Mouse (Mus musculus) embryonic facial prominence, embryonic 15.5 days (tissue): Measurements from ENCODE around the gene Sumo1. TPM values are rescaled to one million over a fixed set of nuclear protein-coding genes. Genes with fewer than 3 reads are reported as not detected.

Experiments
- ATAC-seq: fragments of 200-750 bp; cut with Nextera tagmentation; 2 replicates; pipeline ENCODE4 v1.8.0; 2017; ENCODE audit warnings: low read depth, moderate TSS enrichment; ENCODE audit not compliant: insufficient number of reproducible peaks, low FRiP score, low TSS enrichment
- H3K27ac ChIP-seq: fragments of 300-500 bp; sonication (generic); replicated peaks from 2 replicates; pipeline ENCODE4 v1.5.1; 2015; ENCODE audit warnings: mild to moderate bottlenecking, inconsistent platforms
- H3K27me3 ChIP-seq: fragments of 300-500 bp; sonication (generic); 2 replicates; pipeline ENCODE4 v1.6.1; 2015; ENCODE audit warnings: inconsistent platforms
- H3K36me3 ChIP-seq: fragments of 300-500 bp; sonication (generic); 2 replicates; pipeline ENCODE4 v1.6.1; 2015; ENCODE audit warnings: mild to moderate bottlenecking, inconsistent platforms
- H3K4me1 ChIP-seq: fragments of 300-500 bp; sonication (generic); 2 replicates; pipeline ENCODE4 v1.6.1; 2015; ENCODE audit warnings: inconsistent platforms
- H3K4me2 ChIP-seq: fragments of 300-500 bp; sonication (generic); replicated peaks from 2 replicates; pipeline ENCODE4 v1.6.1; 2015; ENCODE audit warnings: mild to moderate bottlenecking, inconsistent platforms
- H3K4me3 ChIP-seq: fragments of 300-500 bp; sonication (generic); replicated peaks from 2 replicates; pipeline ENCODE4 v1.5.1; 2015; ENCODE audit warnings: mild to moderate bottlenecking, inconsistent platforms
- H3K9ac ChIP-seq: fragments of 300-500 bp; sonication (generic); 2 replicates; pipeline ENCODE4 v1.6.1; 2015; ENCODE audit warnings: inconsistent platforms
- H3K9me3 ChIP-seq: fragments of 300-500 bp; sonication (generic); replicated peaks from 2 replicates; pipeline ENCODE4 v1.6.1; 2016; ENCODE audit warnings: inconsistent platforms
- WGBS: fragments of 180-500 bp; shearing (Covaris S2); methylation state at CpG from one replicate; pipeline ENCODE4 v1.1.7; 2015; 5-methylcytosine and 5-hydroxymethylcytosine counted together
- polyA plus RNA-seq: library from polyadenylated mRNA; unstranded; fragments of >200 nt; fragmentation: Nextera tagmentation; extraction: Ambion mirVana; gene quantifications from 2 replicates; pipeline ENCODE4 v1.2.1, GENCODE M21; 2015

The Sumo1 gene
- polyA plus RNA-seq, 1 experiment from 2014 or later, result 347 TPM

DNA sequence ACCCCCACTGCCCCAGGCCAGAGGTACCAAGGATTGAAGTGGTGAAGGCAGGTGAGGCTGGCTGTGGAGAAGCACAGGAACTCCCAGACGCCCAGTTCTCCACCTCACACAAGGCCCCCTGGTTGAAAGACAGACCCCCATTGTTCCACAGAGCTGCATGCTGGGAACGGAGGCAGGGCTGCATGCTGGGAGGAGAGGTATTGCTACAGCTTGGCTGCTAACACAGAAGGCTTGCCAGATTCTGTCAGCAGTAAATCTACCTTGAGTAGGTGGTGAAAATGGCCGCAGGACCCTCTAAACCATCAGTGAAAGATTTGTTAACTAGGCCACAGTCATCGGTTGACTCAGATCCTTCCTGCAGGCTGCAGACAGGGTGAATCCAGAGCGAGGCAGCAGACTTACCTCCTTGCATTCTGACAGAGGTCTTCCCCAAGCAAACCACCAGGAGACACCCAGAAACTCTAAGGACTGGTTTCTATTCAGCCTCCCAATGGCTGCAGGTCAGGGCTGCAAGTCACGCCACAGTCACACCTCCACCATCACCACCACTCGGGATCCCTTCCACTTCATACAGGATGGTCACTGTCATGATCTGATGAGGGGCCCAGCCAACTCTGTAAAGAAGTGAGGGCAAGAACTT is 121.5 kb downstream of the Sumo1 start:
- Histone ChIP-seq H3K9ac (no peak overlapping the region), H3K4me2 (no peak overlapping the region), H3K4me1 (no peaks in the 10 kb centered on the region), H3K9me3 (no peaks in the 10 kb centered on the region), H3K36me3 (no peaks in the 10 kb centered on the region), H3K4me3 (no peak overlapping the region), H3K27ac (no peak overlapping the region), H3K27me3 (no peaks in the 10 kb centered on the region)
- WGBS, result 64% methylated on average over 7 of the region's 7 CpGs
- ATAC-seq, result no peak

DNA sequence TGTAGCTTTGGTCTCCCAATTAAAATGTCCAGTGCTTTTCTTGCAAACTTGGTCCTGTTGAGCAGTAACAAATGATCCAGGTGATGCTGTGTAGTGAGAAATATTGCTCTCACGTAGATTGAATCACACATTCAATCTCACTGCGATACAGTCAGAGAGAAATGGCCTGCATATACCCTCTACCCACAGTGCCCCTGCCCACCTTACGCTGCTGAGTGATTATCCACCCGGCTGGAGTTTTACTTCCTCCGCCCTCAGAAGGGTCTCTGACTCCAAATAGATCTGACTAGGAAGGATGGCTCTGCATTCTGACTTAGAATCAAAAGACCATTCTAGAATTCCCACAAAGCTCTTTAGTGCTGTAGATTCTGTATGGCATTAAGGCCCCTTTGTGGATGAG is 122.1 kb downstream of the Sumo1 start:
- WGBS, result 85% methylated on average over 5 of the region's 5 CpGs
- no peak overlapping the region for H3K27ac ChIP-seq
- no peaks in the 10 kb centered on the region for H3K36me3 ChIP-seq

DNA sequence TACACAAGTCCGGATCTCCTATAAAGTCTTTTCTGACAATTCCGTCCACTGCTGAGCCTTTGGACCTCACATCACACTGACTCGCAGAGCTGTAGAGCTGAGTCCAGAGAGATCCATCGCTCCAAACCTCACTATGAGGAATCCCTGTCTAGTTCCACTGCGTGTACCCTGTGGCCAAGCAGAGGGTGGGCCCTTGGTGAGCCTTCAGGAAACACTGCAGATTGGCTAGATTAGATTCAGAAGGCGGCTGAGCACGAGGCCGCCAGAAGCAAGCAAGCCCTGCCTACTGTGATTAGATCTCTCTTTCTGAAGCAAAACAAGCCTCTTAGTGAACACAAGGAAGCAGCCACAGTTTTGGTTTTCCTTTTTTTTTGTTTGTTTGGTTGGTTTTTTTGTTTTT is 126.7 kb downstream of the Sumo1 start:
- H3K4me1 ChIP-seq, result no peaks in the 10 kb centered on the region
- no peaks in the 10 kb centered on the region for H3K36me3 ChIP-seq
- H3K4me2 ChIP-seq, result no peak overlapping the region
- ATAC-seq, result no peak
- H3K4me3 ChIP-seq, result no peak overlapping the region
- no peaks in the 10 kb centered on the region for H3K9me3 ChIP-seq
- 59% methylated on average over 8 of the region's 8 CpGs for WGBS
- H3K27me3 ChIP-seq, result no peaks in the 10 kb centered on the region
- H3K9ac ChIP-seq, result no peak overlapping the region
- no peak overlapping the region for H3K27ac ChIP-seq

More for the DNA sequence above, 122.1 kb downstream of the Sumo1 start:
- Histone ChIP-seq H3K4me1 (no peaks in the 10 kb centered on the region), H3K27me3 (no peaks in the 10 kb centered on the region), H3K4me3 (no peak overlapping the region), H3K4me2 (no peak overlapping the region), H3K9ac (no peak overlapping the region), H3K9me3 (no peaks in the 10 kb centered on the region)
- ATAC-seq, result no peak

DNA sequence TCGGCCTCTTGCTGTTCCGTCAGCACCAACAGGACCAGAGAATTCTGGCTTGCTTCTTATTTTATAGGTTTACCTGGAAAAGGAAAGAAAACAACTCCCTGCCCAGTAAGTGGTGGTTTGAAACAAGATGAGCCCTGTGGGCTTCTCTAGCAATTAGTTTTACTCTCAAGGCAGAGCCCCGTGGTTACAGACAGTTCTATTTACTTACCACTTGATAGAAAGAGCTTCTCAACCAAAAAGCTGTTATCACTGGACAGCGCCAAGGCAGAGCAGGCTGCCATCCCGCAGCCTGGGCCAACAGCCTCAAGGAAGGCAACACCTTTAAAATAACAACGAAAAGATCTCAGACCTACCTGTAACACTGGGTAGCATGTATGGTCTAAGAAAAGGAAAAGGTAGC is 128.4 kb downstream of the Sumo1 start:
- WGBS, result 57% methylated on average over 6 of the region's 6 CpGs
- Histone ChIP-seq H3K27me3 (no peaks in the 10 kb centered on the region), H3K36me3 (no peaks in the 10 kb centered on the region), H3K9me3 (no peaks in the 10 kb centered on the region), H3K27ac (no peak overlapping the region), H3K4me1 (no peaks in the 10 kb centered on the region), H3K4me3 (no peak overlapping the region), H3K9ac (no peak overlapping the region), H3K4me2 (no peak overlapping the region)
- no peak for ATAC-seq

DNA sequence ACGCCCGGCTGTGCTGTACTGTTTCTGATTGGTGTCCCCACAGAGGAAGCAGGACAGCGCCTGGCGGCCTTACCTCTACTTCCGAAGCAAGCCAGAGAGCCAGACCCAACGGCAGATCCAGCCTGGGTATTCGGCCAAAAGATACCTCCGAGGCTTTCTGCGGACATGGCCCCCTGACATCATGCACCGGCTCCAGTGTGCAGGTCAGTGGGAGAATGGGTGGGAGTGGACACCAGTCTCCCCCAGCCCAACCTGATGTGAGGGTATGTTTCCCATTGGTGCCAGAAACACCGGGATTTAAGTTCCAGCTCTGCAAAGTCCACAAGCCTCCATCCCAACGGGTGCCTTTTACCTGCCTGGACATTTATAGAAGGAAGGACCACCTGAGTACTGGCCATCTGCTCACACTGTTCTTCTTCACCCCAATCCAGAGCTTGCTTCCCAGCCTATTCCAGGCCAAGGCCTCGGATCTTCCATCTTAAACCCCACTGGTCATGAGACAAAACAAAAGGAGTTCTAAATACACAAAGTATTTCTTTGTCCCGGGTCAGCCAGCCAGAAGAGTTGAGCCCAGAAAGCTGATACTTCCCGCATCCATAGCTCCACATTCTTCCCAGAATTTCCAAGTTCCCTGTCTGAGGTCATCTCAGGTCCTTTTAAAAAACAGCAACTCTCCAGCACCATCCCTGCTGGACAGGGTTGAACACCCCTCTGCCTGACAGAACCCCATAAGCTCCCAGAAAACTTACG is 129.2 kb downstream of the Sumo1 start:
- Histone ChIP-seq H3K4me3 (no peak overlapping the region), H3K27me3 (no peaks in the 10 kb centered on the region), H3K27ac (no peak overlapping the region), H3K9me3 (no peaks in the 10 kb centered on the region), H3K36me3 (no peaks in the 10 kb centered on the region), H3K4me2 (no peak overlapping the region), H3K9ac (no peak overlapping the region), H3K4me1 (no peaks in the 10 kb centered on the region)
- WGBS, result 79% methylated on average over 16 of the region's 16 CpGs
- no peak for ATAC-seq

DNA sequence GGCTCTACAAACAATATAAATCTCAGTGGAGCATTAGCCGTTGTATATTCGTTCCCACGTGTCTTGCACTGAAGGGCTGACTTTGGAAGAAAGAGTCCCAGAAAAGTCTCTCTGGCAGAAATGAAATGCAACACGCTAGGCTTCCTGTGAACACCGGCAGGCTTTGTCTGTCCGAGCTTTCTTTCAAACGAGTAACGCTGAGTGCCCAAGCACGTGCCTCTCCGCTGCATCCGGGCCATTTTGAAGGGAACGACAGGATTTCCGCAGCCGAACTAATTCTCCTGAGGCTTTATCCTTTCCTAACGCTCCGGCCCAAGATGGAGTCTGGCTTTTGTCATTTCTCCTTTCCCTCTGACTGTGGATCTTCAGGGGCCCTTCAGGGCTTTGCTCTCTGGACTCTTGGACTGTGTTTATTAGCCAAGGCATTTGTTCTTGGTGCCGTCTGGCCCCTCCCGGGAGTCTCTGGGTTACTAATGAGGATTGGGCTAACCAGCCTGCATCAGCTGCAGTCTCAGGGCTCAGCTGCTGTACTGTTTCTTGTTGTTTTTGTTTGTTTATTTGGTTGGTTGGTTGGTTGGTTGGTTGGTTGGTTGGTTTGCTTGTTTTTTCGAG is 130.0 kb downstream of the Sumo1 start:
- Histone ChIP-seq H3K4me3 (no peak overlapping the region), H3K9ac (no peak overlapping the region), H3K9me3 (no peaks in the 10 kb centered on the region), H3K36me3 (no peaks in the 10 kb centered on the region), H3K27ac (no peak overlapping the region), H3K4me1 (0 out of 2 replicates have a peak, but pooled peaks cover under 1% of the 10 kb centered on the region), H3K4me2 (no peak overlapping the region), H3K27me3 (no peaks in the 10 kb centered on the region)
- WGBS, result 74% methylated on average over 19 of the region's 19 CpGs
- ATAC-seq, result no peak

DNA sequence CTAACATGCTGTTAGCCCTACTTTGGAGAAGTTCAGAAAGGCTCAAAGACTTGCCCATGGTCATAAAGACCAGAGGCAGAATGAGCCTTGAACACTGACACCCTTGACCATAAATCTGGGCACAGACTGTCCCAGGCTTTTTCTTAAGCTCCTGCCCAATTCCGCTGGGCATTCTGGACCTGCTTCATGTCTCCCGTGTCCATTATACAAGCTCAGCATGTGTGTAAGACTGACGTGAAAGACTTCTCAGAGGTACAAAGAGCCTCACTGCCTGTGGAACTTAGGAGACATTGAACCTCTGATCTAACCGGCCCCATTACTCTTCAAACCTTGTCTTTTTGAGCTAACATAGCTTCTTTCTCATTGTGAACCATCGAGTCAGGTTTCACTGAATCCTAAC is 132.3 kb downstream of the Sumo1 start:
- WGBS, result 85% methylated on average over 5 of the region's 5 CpGs
- Histone ChIP-seq H3K9me3 (no peaks in the 10 kb centered on the region), H3K4me1 (peaks cover 10% of the 10 kb centered on the region; the same call in 1 of the 2 replicates), H3K27ac (no peak overlapping the region), H3K9ac (no peak overlapping the region), H3K36me3 (no peaks in the 10 kb centered on the region), H3K4me2 (no peak overlapping the region), H3K4me3 (no peak overlapping the region), H3K27me3 (no peaks in the 10 kb centered on the region)
- no peak for ATAC-seq

Other genes with a start within 250 kb of the Sumo1 start
- gene Fzd7, start 188.4 kb downstream of the Sumo1 start, polyA plus RNA-seq, result 11.9 TPM in 2 replicates
- 9.0 and 13.4 TPM in 2 replicates for gene Gm973, start 154.6 kb downstream of the Sumo1 start, polyA plus RNA-seq
- gene Nop58, start 14.1 kb upstream of the Sumo1 start, polyA plus RNA-seq, result 210 and 212 TPM in 2 replicates
- 8.8 and 9.9 TPM in 2 replicates for gene Bmpr2, start 92.6 kb upstream of the Sumo1 start, polyA plus RNA-seq
- gene Fam117b, start 242.2 kb upstream of the Sumo1 start, polyA plus RNA-seq, result 9.4 and 10.1 TPM in 2 replicates